Mouse (Mus musculus): ENCODE data around the gene Ugdh.

DNA sequence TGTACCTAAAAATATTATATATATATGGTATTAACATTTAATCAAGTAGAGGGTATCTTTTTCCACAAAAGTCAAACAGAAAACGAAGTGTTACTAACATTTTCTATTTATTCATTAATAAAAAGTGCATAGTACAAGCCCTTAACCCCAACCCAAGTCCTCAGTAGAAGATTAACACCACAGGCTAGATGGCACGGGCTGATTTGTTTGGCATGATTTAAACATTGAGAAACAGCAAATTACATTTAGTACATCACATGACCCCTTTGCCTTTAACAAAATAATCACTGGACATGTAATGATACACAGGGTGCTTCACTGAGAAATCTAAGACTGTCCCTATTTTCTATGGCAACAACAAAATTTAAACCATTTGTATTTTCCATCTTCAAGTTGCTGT is 11.0 kb upstream of the Ugdh start:
- TF ChIP-seq CTCF (conservative IDR thresholded peaks at IDR 0.05; ENCODE audit: low read length), result no peak
- TF ChIP-seq NANOG (IDR thresholded peaks at IDR 0.05; ENCODE audit: borderline replicate concordance, low read length), result no peak
